Mouse (Mus musculus) neural tube, embryonic 13.5 days (tissue): ENCODE data around the gene Otud7b. TPM values are rescaled to one million over a fixed set of nuclear protein-coding genes. Genes with fewer than 3 reads are reported as not detected.
A peak's percentile ranks its signal among the peaks of the same experiment; 100 is the strongest.

Experiments
- ATAC-seq: fragments of 200-750 bp; cut with Nextera tagmentation; 2 replicates; pipeline ENCODE4 v1.8.0; 2017; ENCODE audit warnings: low read depth, mild to moderate bottlenecking, moderate TSS enrichment, moderate library complexity
- H3K27ac ChIP-seq: fragments of 300-500 bp; sonication (generic); replicated peaks from 2 replicates; pipeline ENCODE4 v1.5.1; 2015; ENCODE audit warnings: moderate library complexity, mild to moderate bottlenecking, inconsistent platforms
- H3K27me3 ChIP-seq: fragments of 300-500 bp; sonication (generic); 2 replicates; pipeline ENCODE4 v1.6.1; 2015; ENCODE audit warnings: mild to moderate bottlenecking, inconsistent platforms
- H3K36me3 ChIP-seq: fragments of 300-500 bp; sonication (generic); 2 replicates; pipeline ENCODE4 v1.6.1; 2015; ENCODE audit warnings: mild to moderate bottlenecking, inconsistent platforms
- H3K4me1 ChIP-seq: fragments of 300-500 bp; sonication (generic); replicated peaks from 2 replicates; pipeline ENCODE4 v1.6.1; 2015; ENCODE audit warnings: inconsistent platforms
- H3K4me2 ChIP-seq: fragments of 300-500 bp; sonication (generic); 2 replicates; pipeline ENCODE4 v1.6.1; 2015; ENCODE audit warnings: inconsistent platforms, mild to moderate bottlenecking, moderate library complexity
- H3K4me3 ChIP-seq: fragments of 300-500 bp; sonication (generic); 2 replicates; pipeline ENCODE4 v1.5.1; 2015; ENCODE audit warnings: mild to moderate bottlenecking, inconsistent platforms
- H3K9ac ChIP-seq: fragments of 300-500 bp; sonication (generic); 2 replicates; pipeline ENCODE4 v1.6.1; 2015; ENCODE audit warnings: moderate library complexity, mild to moderate bottlenecking, inconsistent platforms
- H3K9me3 ChIP-seq: fragments of 300-500 bp; sonication (generic); 2 replicates; pipeline ENCODE4 v1.6.1; 2016; ENCODE audit warnings: inconsistent platforms
- WGBS: fragments of 180-500 bp; shearing (Covaris S2); methylation state at CpG from one replicate; pipeline ENCODE4 v1.1.7; 2015; 5-methylcytosine and 5-hydroxymethylcytosine counted together
- polyA plus RNA-seq: library from polyadenylated mRNA; unstranded; fragments of >200 nt; fragmentation: Nextera tagmentation; extraction: Ambion mirVana; gene quantifications from 2 replicates; pipeline ENCODE4 v1.2.1, GENCODE M21; 2015

Otud7b gene
- polyA plus RNA-seq, 1 experiment from 2014 or later = 9.4 TPM

DNA sequence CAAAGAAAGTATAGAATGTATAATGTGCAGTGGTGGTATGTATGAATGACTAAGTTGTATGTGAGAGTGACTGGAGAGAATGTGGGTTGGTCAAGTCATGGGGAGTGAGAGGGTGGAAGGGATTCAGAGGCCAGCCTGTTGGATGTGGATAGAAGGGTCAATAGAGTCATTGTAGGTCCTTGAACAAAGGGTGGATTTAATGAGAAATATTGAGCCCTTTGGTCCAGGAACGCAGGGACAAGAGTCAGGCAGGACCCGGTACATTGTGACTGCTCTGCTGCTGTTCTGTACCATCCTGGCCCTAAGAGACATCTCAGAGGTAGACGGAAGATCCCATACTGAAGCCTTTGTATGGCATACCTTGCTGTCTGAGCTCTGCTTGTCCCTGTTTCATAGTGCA, 4.0 kb downstream of the Otud7b start:
- Histone ChIP-seq H3K36me3 (no peaks in the 10 kb centered on the region), H3K4me1 (peaks cover 44% of the 10 kb centered on the region), H3K4me3 (no peak overlapping the region), H3K4me2 (no peak overlapping the region), H3K27me3 (no peaks in the 10 kb centered on the region), H3K9me3 (no peaks in the 10 kb centered on the region), H3K9ac (no peak overlapping the region), H3K27ac (no peak overlapping the region)
- 89% methylated on average over 3 of the region's 3 CpGs for WGBS
- ATAC-seq = no peak

DNA sequence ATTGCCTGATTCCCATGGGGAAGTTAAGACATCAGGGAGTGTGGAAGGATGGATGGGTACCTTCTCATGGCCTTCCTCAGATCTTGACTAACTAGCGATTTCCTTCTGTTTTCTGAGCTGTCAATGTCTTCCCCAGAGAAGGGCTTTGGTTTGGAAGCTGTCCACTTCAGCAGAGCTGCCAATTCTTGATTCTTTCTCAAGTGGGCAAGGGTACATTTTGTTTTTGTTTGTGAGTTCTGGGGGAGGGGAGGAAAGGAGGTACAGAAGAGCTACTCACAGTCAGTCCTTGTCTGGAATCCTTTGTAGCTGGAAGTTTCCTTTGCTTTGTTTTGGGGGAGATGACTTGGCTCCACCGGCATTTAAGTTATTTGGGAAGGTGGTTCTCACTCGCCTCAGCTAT, 8.9 kb downstream of the Otud7b start:
- no peaks in the 10 kb centered on the region for H3K27me3 ChIP-seq
- no peak overlapping the region for H3K4me2 ChIP-seq
- WGBS = 57% methylated on average over 3 of the region's 3 CpGs
- H3K4me1 ChIP-seq = peaks cover 6% of the 10 kb centered on the region
- H3K9ac ChIP-seq = no peak overlapping the region
- H3K36me3 ChIP-seq = no peaks in the 10 kb centered on the region
- no peak overlapping the region for H3K4me3 ChIP-seq
- H3K9me3 ChIP-seq = no peaks in the 10 kb centered on the region
- H3K27ac ChIP-seq = no peak overlapping the region
- ATAC-seq = no peak

DNA sequence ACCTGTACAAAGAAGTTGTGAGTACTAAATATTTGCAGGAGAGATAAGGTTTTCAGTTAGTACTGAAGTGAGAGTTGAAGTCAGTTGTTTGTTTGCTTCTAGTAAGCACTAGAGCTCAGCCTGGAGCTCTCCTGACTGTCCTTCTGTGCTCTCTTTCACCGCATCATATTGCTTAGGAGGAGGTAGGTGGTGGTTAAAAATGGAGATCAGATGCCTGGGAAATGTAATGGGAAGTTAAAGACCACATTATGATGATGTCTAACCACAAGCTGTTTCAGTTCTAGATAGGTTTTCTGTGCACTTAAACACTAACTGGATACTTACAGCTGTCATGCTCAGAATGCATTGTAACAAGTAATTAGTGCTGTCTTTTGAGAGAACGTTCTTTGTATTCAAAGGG, 13.8 kb downstream of the Otud7b start:
- 78% methylated on average over 2 of the region's 2 CpGs for WGBS
- Histone ChIP-seq H3K9ac (no peak overlapping the region), H3K4me3 (no peak overlapping the region), H3K9me3 (no peaks in the 10 kb centered on the region), H3K36me3 (no peaks in the 10 kb centered on the region), H3K4me1 (0 out of 2 replicates have a peak, but pooled peaks cover 4% of the 10 kb centered on the region), H3K27ac (no peak overlapping the region), H3K4me2 (no peak overlapping the region), H3K27me3 (no peaks in the 10 kb centered on the region)
- ATAC-seq = no peak

DNA sequence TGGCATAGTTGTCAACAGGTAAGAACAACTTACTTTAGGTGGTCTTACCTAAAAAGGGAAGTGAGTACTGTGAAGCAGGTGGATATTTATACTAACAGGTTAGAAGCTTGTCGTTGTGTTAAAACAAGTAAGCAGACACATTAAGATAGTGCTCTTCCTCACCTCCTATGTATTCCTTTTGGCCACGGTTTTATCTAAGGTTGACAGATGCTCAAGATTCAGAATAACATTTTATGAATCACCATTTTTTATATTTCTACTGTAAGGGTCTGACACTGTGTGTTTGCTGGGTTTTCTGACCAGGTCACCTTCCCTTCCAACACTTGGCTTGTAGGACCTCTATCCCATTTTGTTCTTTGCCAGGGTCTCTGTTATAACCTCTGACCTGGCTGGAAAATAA, 14.4 kb downstream of the Otud7b start:
- Histone ChIP-seq H3K27me3 (no peaks in the 10 kb centered on the region), H3K9me3 (no peaks in the 10 kb centered on the region), H3K36me3 (no peaks in the 10 kb centered on the region), H3K4me2 (no peak overlapping the region), H3K4me3 (no peak overlapping the region), H3K4me1 (no peaks in the 10 kb centered on the region), H3K9ac (no peak overlapping the region), H3K27ac (no peak overlapping the region)
- no peak for ATAC-seq
- WGBS = 95% methylated on average over 2 of the region's 2 CpGs

DNA sequence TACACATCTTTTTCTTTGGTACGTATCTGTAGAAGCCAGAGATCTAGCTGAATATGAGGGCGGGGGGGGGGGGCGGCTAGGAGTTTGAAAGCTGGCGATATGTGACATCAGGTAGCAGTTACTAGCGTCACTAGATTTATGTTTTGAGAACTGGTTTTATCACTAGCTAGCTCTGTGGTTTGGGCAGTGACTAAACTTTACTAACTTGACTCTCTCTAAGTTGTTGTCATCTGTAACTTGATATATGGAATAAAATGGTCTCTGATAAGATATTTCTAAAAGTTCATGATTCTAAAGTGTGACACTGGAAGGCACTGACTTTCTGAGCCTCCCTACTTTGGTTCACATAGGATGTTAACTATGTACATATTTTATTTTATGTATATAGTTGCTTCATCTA, 19.9 kb downstream of the Otud7b start:
- Histone ChIP-seq H3K4me3 (no peak overlapping the region), H3K4me1 (no peaks in the 10 kb centered on the region), H3K27me3 (no peaks in the 10 kb centered on the region), H3K27ac (no peak overlapping the region), H3K36me3 (no peaks in the 10 kb centered on the region), H3K4me2 (no peak overlapping the region), H3K9ac (no peak overlapping the region), H3K9me3 (no peaks in the 10 kb centered on the region)
- no peak for ATAC-seq
- 87% methylated on average over 5 of the region's 5 CpGs for WGBS

DNA sequence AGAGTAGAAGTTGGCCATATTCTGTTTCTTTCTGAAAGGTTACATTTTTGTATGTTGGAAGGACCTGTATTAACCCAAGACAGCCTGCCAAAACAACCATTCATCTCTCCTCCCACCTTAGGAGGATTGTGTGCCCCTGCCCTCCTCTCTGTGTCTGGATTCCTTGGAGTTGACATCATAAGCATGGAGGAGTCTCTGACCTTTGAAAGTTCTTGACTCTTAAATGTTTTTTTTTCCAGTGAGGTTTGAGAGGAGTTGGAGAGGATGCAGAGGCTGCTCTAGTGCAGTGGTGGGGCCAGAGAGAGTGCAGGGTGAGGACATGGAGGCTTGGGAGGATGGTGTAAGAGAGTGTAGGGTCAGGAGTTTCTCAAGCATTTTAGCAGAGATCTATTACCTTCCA, 23.8 kb downstream of the Otud7b start:
- Histone ChIP-seq H3K36me3 (no peaks in the 10 kb centered on the region), H3K9ac (no peak overlapping the region), H3K27me3 (no peaks in the 10 kb centered on the region), H3K27ac (no peak overlapping the region), H3K4me1 (no peaks in the 10 kb centered on the region), H3K4me3 (no peak overlapping the region), H3K4me2 (no peak overlapping the region), H3K9me3 (no peaks in the 10 kb centered on the region)
- ATAC-seq = no peak

DNA sequence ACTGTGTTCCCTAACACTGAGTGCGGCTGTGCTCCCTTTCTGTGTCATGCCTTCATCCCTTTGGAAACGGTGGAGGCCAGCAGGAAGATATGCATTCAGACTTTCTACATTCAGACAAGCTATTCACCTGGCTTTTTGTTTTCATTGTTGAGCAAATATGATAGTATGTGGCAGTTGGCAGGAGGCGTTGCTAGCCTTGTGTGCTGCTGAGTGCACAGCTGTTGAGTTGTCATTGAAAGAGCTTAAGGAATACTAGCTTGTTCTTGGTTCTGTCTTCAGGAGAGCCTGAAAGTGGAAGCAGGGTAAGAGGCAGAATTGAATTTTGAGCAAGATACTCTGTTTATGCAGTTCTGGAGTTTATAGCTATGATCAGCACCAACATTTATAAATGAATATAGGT, 28.2 kb downstream of the Otud7b start:
- Histone ChIP-seq H3K4me2 (no peak overlapping the region), H3K9ac (no peak overlapping the region), H3K27me3 (no peaks in the 10 kb centered on the region), H3K4me3 (no peak overlapping the region), H3K4me1 (no peaks in the 10 kb centered on the region), H3K9me3 (no peaks in the 10 kb centered on the region), H3K27ac (no peak overlapping the region), H3K36me3 (0 out of 2 replicates have a peak, but pooled peaks cover 1% of the 10 kb centered on the region)
- no peak for ATAC-seq
- WGBS = 91% methylated on average over 3 of the region's 3 CpGs

DNA sequence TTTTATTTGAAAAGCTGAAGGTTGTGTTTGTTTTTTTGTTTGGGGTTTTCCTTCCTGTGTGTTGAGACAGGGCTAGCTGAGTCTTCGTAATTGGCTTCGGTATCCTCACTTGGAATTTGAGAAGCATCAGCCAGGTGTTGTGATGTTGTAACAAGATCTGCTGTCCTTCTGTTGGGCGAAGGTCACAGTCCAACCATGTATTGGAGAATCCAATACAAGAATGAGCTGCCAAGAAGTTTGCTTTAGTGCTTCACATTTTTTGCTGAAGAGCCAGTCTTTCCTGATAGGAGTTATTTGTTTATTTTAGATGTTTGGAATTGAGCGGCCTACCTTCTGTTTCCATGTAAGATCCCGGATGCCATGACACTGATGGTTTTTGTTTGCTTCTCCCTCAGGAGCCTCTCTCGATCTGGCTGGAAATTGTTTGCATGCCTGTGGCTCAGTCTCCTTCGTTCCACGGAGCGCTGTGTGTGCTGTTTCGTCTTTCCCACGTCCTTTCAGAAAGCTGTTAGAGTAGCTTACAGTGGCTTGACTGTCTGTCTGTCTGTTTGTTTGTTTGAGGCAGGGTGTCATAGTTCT, 29.1 kb downstream of the Otud7b start:
- no peak overlapping the region for H3K4me2 ChIP-seq
- H3K4me1 ChIP-seq = no peaks in the 10 kb centered on the region
- 0 out of 2 replicates have a peak, but pooled peaks cover 3% of the 10 kb centered on the region for H3K36me3 ChIP-seq
- ATAC-seq = no peak
- no peak overlapping the region for H3K9ac ChIP-seq
- H3K4me3 ChIP-seq = no peak overlapping the region
- H3K27ac ChIP-seq = no peak overlapping the region
- 79% methylated on average over 11 of the region's 11 CpGs for WGBS
- no peaks in the 10 kb centered on the region for H3K9me3 ChIP-seq
- no peaks in the 10 kb centered on the region for H3K27me3 ChIP-seq

DNA sequence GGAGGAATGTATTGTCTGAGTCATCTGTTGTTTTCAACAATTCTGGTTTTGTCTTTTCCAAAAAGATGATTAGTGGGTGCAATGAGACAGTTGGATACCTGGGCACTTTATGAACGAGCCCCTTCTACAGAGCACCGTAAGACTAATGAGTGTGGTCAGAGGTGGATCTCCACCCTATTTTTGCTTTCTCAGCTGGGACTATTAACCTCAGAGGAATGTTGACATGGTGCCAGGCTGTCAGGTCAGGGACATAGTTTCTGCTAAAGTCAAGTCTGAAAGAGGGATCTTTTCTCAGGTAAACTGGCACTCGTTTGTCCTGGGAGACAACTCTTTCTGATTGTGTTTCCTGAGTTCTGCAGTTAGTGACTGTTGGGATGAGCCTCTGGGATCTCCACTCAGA, 30.7 kb downstream of the Otud7b start:
- 85% methylated on average over 3 of the region's 3 CpGs for WGBS
- Histone ChIP-seq H3K27ac (no peak overlapping the region), H3K9ac (no peak overlapping the region), H3K4me1 (no peaks in the 10 kb centered on the region), H3K4me2 (no peak overlapping the region), H3K9me3 (no peaks in the 10 kb centered on the region), H3K27me3 (no peaks in the 10 kb centered on the region), H3K4me3 (no peak overlapping the region), H3K36me3 (peaks cover 7% of the 10 kb centered on the region; the same call in 1 of the 2 replicates)
- ATAC-seq = no peak

DNA sequence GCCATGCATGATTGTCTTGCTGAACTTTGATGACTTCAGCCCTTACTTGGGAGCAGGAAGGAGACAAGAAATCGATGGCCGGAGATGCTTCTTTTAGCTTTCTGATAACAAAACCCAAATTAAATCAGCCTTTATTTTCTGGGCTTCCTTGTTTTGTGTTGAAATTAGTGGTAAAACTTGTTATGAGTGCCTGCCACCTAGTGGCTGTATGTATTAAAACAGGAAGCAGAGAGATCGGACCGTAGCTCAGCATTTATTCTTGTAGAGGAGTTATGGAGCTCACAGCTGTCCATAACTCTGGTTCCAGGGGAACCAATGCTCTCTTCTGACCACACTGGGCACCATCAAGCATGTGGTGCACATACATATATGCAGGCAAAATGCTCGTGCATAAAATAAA, 43.6 kb downstream of the Otud7b start:
- Histone ChIP-seq H3K9me3 (no peaks in the 10 kb centered on the region), H3K27me3 (no peaks in the 10 kb centered on the region), H3K27ac (0 out of 2 replicates have a peak overlapping the region, but pooled peaks have one; percentile 23), H3K9ac (0 out of 2 replicates have a peak overlapping the region, but pooled peaks have one; percentile 34), H3K4me3 (no peak overlapping the region), H3K36me3 (peaks cover 54% of the 10 kb centered on the region), H3K4me1 (no peaks in the 10 kb centered on the region), H3K4me2 (no peak overlapping the region)
- 18% methylated on average over 5 of the region's 5 CpGs for WGBS
- ATAC-seq = 0 out of 2 replicates have a peak, but pooled peaks have one; percentile 40

DNA sequence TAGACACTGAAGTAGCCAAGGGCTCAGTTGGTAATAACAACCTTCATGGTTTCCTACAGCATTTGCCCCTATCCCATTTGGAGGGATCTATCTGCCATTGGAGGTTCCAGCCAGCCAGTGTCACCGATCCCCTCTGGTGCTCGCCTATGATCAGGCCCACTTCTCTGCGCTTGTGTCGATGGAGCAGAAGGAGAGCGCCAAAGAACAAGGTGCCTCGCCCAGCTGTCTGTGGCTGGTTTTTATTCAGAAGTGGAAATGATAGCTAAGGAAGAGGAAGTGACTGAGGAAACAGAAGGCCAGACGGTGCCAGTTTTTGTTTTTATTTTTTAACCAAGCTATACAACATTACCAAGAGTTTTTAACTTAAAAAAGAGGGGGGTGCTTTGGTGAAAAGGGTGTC, 47.5 kb downstream of the Otud7b start:
- ATAC-seq = no peak
- no peaks in the 10 kb centered on the region for H3K27me3 ChIP-seq
- no peaks in the 10 kb centered on the region for H3K9me3 ChIP-seq
- no peak overlapping the region for H3K4me2 ChIP-seq
- H3K9ac ChIP-seq = no peak overlapping the region
- 93% methylated on average over 7 of the region's 7 CpGs for WGBS
- H3K36me3 ChIP-seq = peaks cover 60% of the 10 kb centered on the region
- H3K27ac ChIP-seq = no peak overlapping the region
- no peaks in the 10 kb centered on the region for H3K4me1 ChIP-seq
- H3K4me3 ChIP-seq = no peak overlapping the region

DNA sequence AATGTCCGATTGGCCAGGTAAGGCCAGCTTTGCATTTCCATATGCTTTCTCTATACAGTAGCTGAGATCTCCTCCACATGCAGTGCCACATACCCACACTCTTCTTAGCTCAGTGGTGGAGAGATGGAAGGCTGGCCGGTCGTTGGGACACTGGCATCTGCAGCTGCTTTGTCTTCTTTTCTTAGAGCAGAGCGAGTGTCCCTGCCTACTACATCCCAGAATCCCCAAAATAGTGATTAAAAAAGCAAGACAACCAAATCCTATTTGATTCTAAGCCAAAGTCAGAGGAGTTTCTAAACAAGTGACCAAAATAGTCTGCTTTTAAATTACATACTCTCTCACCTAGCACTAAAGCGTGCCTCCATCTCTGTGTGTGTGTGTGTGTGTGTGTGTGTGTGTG, 48.3 kb downstream of the Otud7b start:
- Histone ChIP-seq H3K36me3 (peaks cover 60% of the 10 kb centered on the region), H3K4me1 (no peaks in the 10 kb centered on the region), H3K9me3 (no peaks in the 10 kb centered on the region), H3K9ac (no peak overlapping the region), H3K27ac (no peak overlapping the region), H3K4me3 (no peak overlapping the region), H3K27me3 (no peaks in the 10 kb centered on the region), H3K4me2 (no peak overlapping the region)
- WGBS = 90% methylated on average over 5 of the region's 5 CpGs
- ATAC-seq = no peak

DNA sequence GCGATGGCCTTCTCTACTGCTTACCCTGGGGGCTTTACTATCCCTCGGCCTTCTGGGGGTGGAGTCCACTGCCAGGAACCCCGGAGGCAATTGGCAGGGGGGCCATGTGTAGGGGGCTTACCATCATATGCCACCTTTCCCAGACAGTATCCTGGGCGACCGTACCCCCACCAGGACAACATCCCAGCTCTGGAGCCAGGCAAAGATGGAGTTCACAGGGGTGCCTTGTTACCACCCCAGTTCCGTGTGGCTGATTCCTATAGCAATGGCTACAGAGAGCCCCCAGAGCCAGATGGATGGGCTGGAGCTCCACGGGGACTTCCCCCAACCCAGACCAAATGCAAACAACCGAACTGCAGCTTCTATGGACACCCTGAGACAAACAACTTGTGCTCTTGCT, 51.2 kb downstream of the Otud7b start:
- no peak overlapping the region for H3K9ac ChIP-seq
- H3K4me1 ChIP-seq = peaks cover 3% of the 10 kb centered on the region
- no peak overlapping the region for H3K4me3 ChIP-seq
- no peak overlapping the region for H3K27ac ChIP-seq
- 86% methylated on average over 8 of the region's 8 CpGs for WGBS
- H3K9me3 ChIP-seq = no peaks in the 10 kb centered on the region
- peaks cover 56% of the 10 kb centered on the region for H3K36me3 ChIP-seq
- no peaks in the 10 kb centered on the region for H3K27me3 ChIP-seq
- no peak for ATAC-seq
- no peak overlapping the region for H3K4me2 ChIP-seq
